Mouse (Mus musculus) hindbrain, embryonic 12.5 days (tissue): ENCODE measurements at regions not wholly inside any gene's neighbourhood (a gene's known extent, or its start where the extent isn't known, plus 50 kb on each side); places are given as distances from the start of the nearest gene placed in this dataset.
A peak's percentile ranks its signal among the peaks of the same experiment; 100 is the strongest.

Source experiments
- ATAC-seq: fragments of 200-750 bp; cut with Nextera tagmentation; 2 replicates; pipeline ENCODE4 v1.8.0; 2017; ENCODE audit warnings: moderate TSS enrichment; ENCODE audit not compliant: low FRiP score
- H3K27ac ChIP-seq: fragments of 300-500 bp; sonication (generic); 2 replicates; pipeline ENCODE4 v1.5.1; 2016; ENCODE audit warnings: mild to moderate bottlenecking
- H3K27me3 ChIP-seq: fragments of 300-500 bp; sonication (generic); 2 replicates; pipeline ENCODE4 v1.6.1; 2016; ENCODE audit warnings: mild to moderate bottlenecking
- H3K36me3 ChIP-seq: fragments of 300-500 bp; sonication (generic); 2 replicates; pipeline ENCODE4 v1.6.1; 2016; ENCODE audit warnings: mild to moderate bottlenecking
- H3K4me1 ChIP-seq: fragments of 300-500 bp; sonication (generic); 2 replicates; pipeline ENCODE4 v1.6.1; 2016
- H3K4me2 ChIP-seq: fragments of 300-500 bp; sonication (generic); replicated peaks from 2 replicates; pipeline ENCODE4 v1.6.1; 2016; ENCODE audit warnings: mild to moderate bottlenecking
- H3K4me3 ChIP-seq: fragments of 300-500 bp; sonication (generic); 2 replicates; pipeline ENCODE4 v1.5.1; 2016; ENCODE audit warnings: mild to moderate bottlenecking
- H3K9ac ChIP-seq: fragments of 300-500 bp; sonication (generic); 2 replicates; pipeline ENCODE4 v1.6.1; 2016; ENCODE audit warnings: mild to moderate bottlenecking, moderate library complexity
- H3K9me3 ChIP-seq: fragments of 300-500 bp; sonication (generic); replicated peaks from 2 replicates; pipeline ENCODE4 v1.6.1; 2016; ENCODE audit warnings: mild to moderate bottlenecking
- WGBS: fragments of 180-500 bp; shearing (Covaris S2); methylation state at CpG from one replicate; pipeline ENCODE4 v1.1.7; 2016; 5-methylcytosine and 5-hydroxymethylcytosine counted together

- WGBS: 75% methylated on average over 2 of the region's 2 CpGs
- no peak overlapping the region for H3K4me2 ChIP-seq
- no peak for ATAC-seq
- H3K27ac ChIP-seq: no peak overlapping the region
- H3K27me3 ChIP-seq: 0 out of 2 replicates have a peak, but pooled peaks cover 2% of the 10 kb centered on the region
- H3K9ac ChIP-seq: no peak overlapping the region
- H3K9me3 ChIP-seq: no peaks in the 10 kb centered on the region
- no peaks in the 10 kb centered on the region for H3K36me3 ChIP-seq
- no peak overlapping the region for H3K4me3 ChIP-seq
- no peaks in the 10 kb centered on the region for H3K4me1 ChIP-seq
These were observed 122.9 kb upstream of the Magi3 start for GRCm38 (mm10) chr3:104343096-104343495.

GRCm38 (mm10) chr3:104342220-104342619, 122.0 kb upstream of the Magi3 start:
- H3K27me3 ChIP-seq: no peaks in the 10 kb centered on the region
- H3K4me2 ChIP-seq: no peak overlapping the region
- no peaks in the 10 kb centered on the region for H3K9me3 ChIP-seq
- no peak overlapping the region for H3K27ac ChIP-seq
- H3K36me3 ChIP-seq: no peaks in the 10 kb centered on the region
- H3K4me1 ChIP-seq: peaks cover 3% of the 10 kb centered on the region
- H3K4me3 ChIP-seq: no peak overlapping the region
- WGBS: 83% methylated on average over 6 of the region's 6 CpGs
- no peak for ATAC-seq
- H3K9ac ChIP-seq: no peak overlapping the region

GRCm38 (mm10) chr3:104340331-104340730, 120.2 kb upstream of the Magi3 start:
- no peaks in the 10 kb centered on the region for H3K9me3 ChIP-seq
- no peaks in the 10 kb centered on the region for H3K36me3 ChIP-seq
- no peak for ATAC-seq
- H3K4me1 ChIP-seq: peaks cover 14% of the 10 kb centered on the region
- no peaks in the 10 kb centered on the region for H3K27me3 ChIP-seq
- 74% methylated on average over 2 of the region's 2 CpGs for WGBS
- no peak overlapping the region for H3K9ac ChIP-seq
- H3K4me2 ChIP-seq: no peak overlapping the region
- no peak overlapping the region for H3K4me3 ChIP-seq
- no peak overlapping the region for H3K27ac ChIP-seq

- Histone ChIP-seq H3K9ac (no peak overlapping the region), H3K9me3 (no peaks in the 10 kb centered on the region), H3K27me3 (no peaks in the 10 kb centered on the region), H3K4me2 (no peak overlapping the region), H3K36me3 (no peaks in the 10 kb centered on the region), H3K4me1 (peaks cover 17% of the 10 kb centered on the region), H3K4me3 (no peak overlapping the region), H3K27ac (peak overlapping the region; percentile 70)
- WGBS: 61% methylated on average over 5 of the region's 5 CpGs
- ATAC-seq: peak; percentile 44; the same call in 1 of the 2 replicates
These were observed 116.7 kb upstream of the Magi3 start for GRCm38 (mm10) chr3:104336867-104337266.

- Histone ChIP-seq H3K27me3 (no peaks in the 10 kb centered on the region), H3K4me1 (peaks cover 17% of the 10 kb centered on the region), H3K9ac (no peak overlapping the region), H3K9me3 (no peaks in the 10 kb centered on the region), H3K4me3 (no peak overlapping the region), H3K4me2 (no peak overlapping the region), H3K36me3 (no peaks in the 10 kb centered on the region), H3K27ac (peak overlapping the region; percentile 70)
- ATAC-seq: peak; percentile 30
- WGBS: 47% methylated on average over 4 of the region's 4 CpGs
These were observed 116.1 kb upstream of the Magi3 start for GRCm38 (mm10) chr3:104336308-104336707.

- peaks cover 17% of the 10 kb centered on the region for H3K4me1 ChIP-seq
- H3K4me3 ChIP-seq: no peak overlapping the region
- no peak for ATAC-seq
- H3K9ac ChIP-seq: no peak overlapping the region
- no peaks in the 10 kb centered on the region for H3K9me3 ChIP-seq
- no peaks in the 10 kb centered on the region for H3K36me3 ChIP-seq
- H3K27me3 ChIP-seq: no peaks in the 10 kb centered on the region
- H3K27ac ChIP-seq: no peak overlapping the region
- H3K4me2 ChIP-seq: no peak overlapping the region
- 83% methylated on average over 7 of the region's 7 CpGs for WGBS
These were observed 114.6 kb upstream of the Magi3 start for GRCm38 (mm10) chr3:104334760-104335159.

- Histone ChIP-seq H3K4me2 (no peak overlapping the region), H3K27me3 (no peaks in the 10 kb centered on the region), H3K4me3 (no peak overlapping the region), H3K27ac (no peak overlapping the region), H3K4me1 (peaks cover 17% of the 10 kb centered on the region), H3K36me3 (no peaks in the 10 kb centered on the region), H3K9ac (no peak overlapping the region), H3K9me3 (no peaks in the 10 kb centered on the region)
- ATAC-seq: no peak
- WGBS: 62% methylated on average over 10 of the region's 10 CpGs
These were observed 113.2 kb upstream of the Magi3 start for GRCm38 (mm10) chr3:104333345-104333744.

GRCm38 (mm10) chr3:104330646-104331045, 110.5 kb upstream of the Magi3 start:
- Histone ChIP-seq H3K36me3 (no peaks in the 10 kb centered on the region), H3K4me1 (peaks cover 4% of the 10 kb centered on the region; the same call in 1 of the 2 replicates), H3K27me3 (no peaks in the 10 kb centered on the region), H3K9me3 (no peaks in the 10 kb centered on the region), H3K27ac (no peak overlapping the region), H3K9ac (no peak overlapping the region), H3K4me3 (no peak overlapping the region), H3K4me2 (no peak overlapping the region)
- 86% methylated on average over 6 of the region's 6 CpGs for WGBS
- ATAC-seq: no peak

GRCm38 (mm10) chr3:104327829-104328228, 107.7 kb upstream of the Magi3 start:
- WGBS: 88% methylated on average over 1 of the region's 1 CpGs
- Histone ChIP-seq H3K4me2 (no peak overlapping the region), H3K27me3 (no peaks in the 10 kb centered on the region), H3K4me3 (no peak overlapping the region), H3K4me1 (peaks cover 3% of the 10 kb centered on the region; the same call in 1 of the 2 replicates), H3K27ac (no peak overlapping the region), H3K36me3 (no peaks in the 10 kb centered on the region), H3K9ac (no peak overlapping the region), H3K9me3 (no peaks in the 10 kb centered on the region)
- no peak for ATAC-seq

GRCm38 (mm10) chr3:104327034-104327729, 107.0 kb upstream of the Magi3 start:
- no peaks in the 10 kb centered on the region for H3K4me1 ChIP-seq
- no peak overlapping the region for H3K9ac ChIP-seq
- no peak for ATAC-seq
- H3K4me2 ChIP-seq: no peak overlapping the region
- no peaks in the 10 kb centered on the region for H3K9me3 ChIP-seq
- no peaks in the 10 kb centered on the region for H3K36me3 ChIP-seq
- H3K27ac ChIP-seq: no peak overlapping the region
- H3K27me3 ChIP-seq: no peaks in the 10 kb centered on the region
- WGBS: 88% methylated on average over 12 of the region's 12 CpGs
- no peak overlapping the region for H3K4me3 ChIP-seq

GRCm38 (mm10) chr3:104322591-104322990, 102.4 kb upstream of the Magi3 start:
- ATAC-seq: no peak
- no peak overlapping the region for H3K27ac ChIP-seq

GRCm38 (mm10) chr3:104320404-104320803, 100.2 kb upstream of the Magi3 start:
- no peaks in the 10 kb centered on the region for H3K9me3 ChIP-seq
- H3K36me3 ChIP-seq: no peaks in the 10 kb centered on the region
- no peaks in the 10 kb centered on the region for H3K27me3 ChIP-seq
- ATAC-seq: no peak
- no peak overlapping the region for H3K27ac ChIP-seq
- H3K4me1 ChIP-seq: peaks cover 9% of the 10 kb centered on the region
- no peak overlapping the region for H3K4me3 ChIP-seq
- WGBS: 62% methylated on average over 4 of the region's 4 CpGs
- H3K4me2 ChIP-seq: no peak overlapping the region
- H3K9ac ChIP-seq: no peak overlapping the region

More at GRCm38 (mm10) chr3:104322591-104322990, 102.4 kb upstream of the Magi3 start:
- no peaks in the 10 kb centered on the region for H3K36me3 ChIP-seq
- H3K4me1 ChIP-seq: peaks cover 9% of the 10 kb centered on the region
- WGBS: 70% methylated on average over 2 of the region's 2 CpGs
- H3K9me3 ChIP-seq: no peaks in the 10 kb centered on the region
- H3K27me3 ChIP-seq: no peaks in the 10 kb centered on the region
- no peak overlapping the region for H3K4me3 ChIP-seq
- H3K4me2 ChIP-seq: no peak overlapping the region
- H3K9ac ChIP-seq: no peak overlapping the region

GRCm38 (mm10) chr3:104319377-104319776, 99.2 kb upstream of the Magi3 start:
- WGBS: 50% methylated on average over 6 of the region's 6 CpGs
- Histone ChIP-seq H3K27ac (no peak overlapping the region), H3K36me3 (no peaks in the 10 kb centered on the region), H3K27me3 (no peaks in the 10 kb centered on the region), H3K9me3 (no peaks in the 10 kb centered on the region), H3K4me1 (peaks cover 9% of the 10 kb centered on the region), H3K4me3 (no peak overlapping the region), H3K9ac (no peak overlapping the region), H3K4me2 (no peak overlapping the region)
- ATAC-seq: no peak; the same call in 1 of the 2 replicates
